Mouse (Mus musculus): ENCODE measurements around the gene Lrrfip1. TPM values are rescaled to one million over a fixed set of nuclear protein-coding genes. Genes with fewer than 3 reads are reported as not detected.

The Lrrfip1 gene
- polyA plus RNA-seq (2016; fragmentation: Nextera tagmentation; extraction: Ambion mirVana) = 19.6 and 19.9 TPM in 2 replicates

- H3K4me2 ChIP-seq = peak within 1 kb of the TSS; percentile 97
- H3K36me3 ChIP-seq (replicated peaks) = no peaks in the 10 kb centered on the region
- H3K4me3 ChIP-seq (replicated peaks) = peak within 1 kb of the TSS; percentile 70
- H3K4me1 ChIP-seq = peaks cover 22% of the 10 kb centered on the region
- peak within 1 kb of the TSS; percentile 77 for H3K9ac ChIP-seq
- ATAC-seq (ENCODE audit: low FRiP score) = peak; percentile 90
- H3K27ac ChIP-seq = no peak within 1 kb of the TSS
- WGBS = 3% methylated on average over 55 of the region's 59 CpGs
- no peaks in the 10 kb centered on the region for H3K9me3 ChIP-seq
- peaks cover 15% of the 10 kb centered on the region for H3K27me3 ChIP-seq
Measured at GRCm38 (mm10) chr1:90998268-90998890, at the start of gene Lrrfip1. TSS of gene Lrrfip1 (plus strand) at chr1:90998737.

GRCm38 (mm10) chr1:90949309-90949708 lies 49.2 kb upstream of the Lrrfip1 start:
- no peaks in the 10 kb centered on the region for H3K36me3 ChIP-seq (replicated peaks)

GRCm38 (mm10) chr1:90951670-90952069 lies 46.9 kb upstream of the Lrrfip1 start:
- 83% methylated on average over 7 of the region's 7 CpGs for WGBS
- Histone ChIP-seq H3K36me3 (replicated peaks) (no peaks in the 10 kb centered on the region), H3K27ac (no peak overlapping the region), H3K4me1 (no peaks in the 10 kb centered on the region), H3K9me3 (no peaks in the 10 kb centered on the region), H3K27me3 (no peaks in the 10 kb centered on the region), H3K4me3 (replicated peaks) (no peak overlapping the region), H3K9ac (no peak overlapping the region), H3K4me2 (no peak overlapping the region)
- ATAC-seq (ENCODE audit: low FRiP score) = no peak

More at GRCm38 (mm10) chr1:90949309-90949708, 49.2 kb upstream of the Lrrfip1 start:
- H3K4me1 ChIP-seq = no peaks in the 10 kb centered on the region
- WGBS = 77% methylated on average over 9 of the region's 9 CpGs
- H3K27me3 ChIP-seq = no peaks in the 10 kb centered on the region
- no peak overlapping the region for H3K9ac ChIP-seq
- ATAC-seq (ENCODE audit: low FRiP score) = no peak
- no peak overlapping the region for H3K4me2 ChIP-seq
- H3K27ac ChIP-seq = no peak overlapping the region
- H3K4me3 ChIP-seq (replicated peaks) = no peak overlapping the region
- H3K9me3 ChIP-seq = no peaks in the 10 kb centered on the region

GRCm38 (mm10) chr1:90952808-90953207 lies 45.7 kb upstream of the Lrrfip1 start, which contains the start of gene Prlh:
TSS of gene Prlh (plus strand) at chr1:90953108.
- 87% methylated on average over 8 of the region's 8 CpGs for WGBS
- ATAC-seq (ENCODE audit: low FRiP score) = no peak

GRCm38 (mm10) chr1:90953688-90954087 lies 44.8 kb upstream of the Lrrfip1 start:
- peaks cover 6% of the 10 kb centered on the region; the same call in 1 of the 2 replicates for H3K27me3 ChIP-seq
- WGBS = 85% methylated on average over 11 of the region's 11 CpGs
- H3K9ac ChIP-seq = no peak overlapping the region
- no peak overlapping the region for H3K4me3 ChIP-seq (replicated peaks)
- H3K36me3 ChIP-seq (replicated peaks) = no peaks in the 10 kb centered on the region
- no peak overlapping the region for H3K27ac ChIP-seq
- no peaks in the 10 kb centered on the region for H3K4me1 ChIP-seq
- no peak overlapping the region for H3K4me2 ChIP-seq
- ATAC-seq (ENCODE audit: low FRiP score) = no peak
- no peaks in the 10 kb centered on the region for H3K9me3 ChIP-seq

More at GRCm38 (mm10) chr1:90952808-90953207, 45.7 kb upstream of the Lrrfip1 start, which contains the start of gene Prlh:
- no peak within 1 kb of the TSS for H3K9ac ChIP-seq
- H3K9me3 ChIP-seq = no peaks in the 10 kb centered on the region
- H3K4me1 ChIP-seq = no peaks in the 10 kb centered on the region
- no peaks in the 10 kb centered on the region for H3K27me3 ChIP-seq
- no peaks in the 10 kb centered on the region for H3K36me3 ChIP-seq (replicated peaks)
- no peak within 1 kb of the TSS for H3K4me2 ChIP-seq
- no peak within 1 kb of the TSS for H3K4me3 ChIP-seq (replicated peaks)
- no peak within 1 kb of the TSS for H3K27ac ChIP-seq

GRCm38 (mm10) chr1:90956245-90957096 lies 42.1 kb upstream of the Lrrfip1 start:
- ATAC-seq (ENCODE audit: low FRiP score) = peak; percentile 65
- no peaks in the 10 kb centered on the region for H3K36me3 ChIP-seq (replicated peaks)
- 33% methylated on average over 7 of the region's 7 CpGs for WGBS
- no peak overlapping the region for H3K4me2 ChIP-seq
- no peaks in the 10 kb centered on the region for H3K4me1 ChIP-seq
- no peak overlapping the region for H3K4me3 ChIP-seq (replicated peaks)
- no peak overlapping the region for H3K27ac ChIP-seq
- no peak overlapping the region for H3K9ac ChIP-seq
- H3K27me3 ChIP-seq = peaks cover 10% of the 10 kb centered on the region; the same call in 1 of the 2 replicates
- H3K9me3 ChIP-seq = no peaks in the 10 kb centered on the region

GRCm38 (mm10) chr1:90962526-90962925 lies 36.0 kb upstream of the Lrrfip1 start:
- Histone ChIP-seq H3K4me2 (no peak overlapping the region), H3K27me3 (peaks cover 17% of the 10 kb centered on the region; the same call in 1 of the 2 replicates), H3K27ac (no peak overlapping the region), H3K4me1 (peaks cover 9% of the 10 kb centered on the region; the same call in 1 of the 2 replicates), H3K9me3 (no peaks in the 10 kb centered on the region), H3K4me3 (replicated peaks) (no peak overlapping the region), H3K9ac (no peak overlapping the region), H3K36me3 (replicated peaks) (no peaks in the 10 kb centered on the region)
- WGBS = 47% methylated on average over 4 of the region's 4 CpGs
- ATAC-seq (ENCODE audit: low FRiP score) = no peak

GRCm38 (mm10) chr1:90962994-90963393 lies 35.5 kb upstream of the Lrrfip1 start:
- Histone ChIP-seq H3K9ac (no peak overlapping the region), H3K27me3 (peaks cover 15% of the 10 kb centered on the region; the same call in 1 of the 2 replicates), H3K9me3 (no peaks in the 10 kb centered on the region), H3K4me3 (replicated peaks) (no peak overlapping the region), H3K36me3 (replicated peaks) (no peaks in the 10 kb centered on the region), H3K4me1 (peaks cover 12% of the 10 kb centered on the region; the same call in 1 of the 2 replicates), H3K27ac (no peak overlapping the region), H3K4me2 (no peak overlapping the region)
- no peak for ATAC-seq (ENCODE audit: low FRiP score)
- WGBS = 43% methylated on average over 3 of the region's 3 CpGs

- 73% methylated on average over 7 of the region's 7 CpGs for WGBS
- H3K36me3 ChIP-seq (replicated peaks) = no peaks in the 10 kb centered on the region
- H3K27ac ChIP-seq = no peak overlapping the region
- peaks cover 6% of the 10 kb centered on the region for H3K27me3 ChIP-seq
- H3K9ac ChIP-seq = no peak overlapping the region
- peaks cover 12% of the 10 kb centered on the region; the same call in 1 of the 2 replicates for H3K4me1 ChIP-seq
- H3K4me3 ChIP-seq (replicated peaks) = no peak overlapping the region
- H3K4me2 ChIP-seq = no peak overlapping the region
- ATAC-seq (ENCODE audit: low FRiP score) = no peak
- H3K9me3 ChIP-seq = no peaks in the 10 kb centered on the region
Measured at GRCm38 (mm10) chr1:90967583-90967982, 31.0 kb upstream of the Lrrfip1 start.

- Histone ChIP-seq H3K9ac (no peak overlapping the region), H3K9me3 (no peaks in the 10 kb centered on the region), H3K27ac (no peak overlapping the region), H3K4me2 (no peak overlapping the region), H3K27me3 (peaks cover 10% of the 10 kb centered on the region), H3K4me3 (replicated peaks) (no peak overlapping the region), H3K4me1 (peaks cover 16% of the 10 kb centered on the region), H3K36me3 (replicated peaks) (no peaks in the 10 kb centered on the region)
- WGBS = 85% methylated on average over 4 of the region's 4 CpGs
- ATAC-seq (ENCODE audit: low FRiP score) = no peak
Measured at GRCm38 (mm10) chr1:90968649-90969048, 29.9 kb upstream of the Lrrfip1 start.

GRCm38 (mm10) chr1:90969347-90969784 lies 29.2 kb upstream of the Lrrfip1 start, which contains the start of gene Rab17:
TSS of gene Rab17 (minus strand) at chr1:90969661.
- no peak within 1 kb of the TSS for H3K27ac ChIP-seq
- no peak for ATAC-seq (ENCODE audit: low FRiP score)
- H3K4me3 ChIP-seq (replicated peaks) = no peak within 1 kb of the TSS
- H3K4me2 ChIP-seq = no peak within 1 kb of the TSS
- peaks cover 10% of the 10 kb centered on the region for H3K27me3 ChIP-seq
- H3K9me3 ChIP-seq = no peaks in the 10 kb centered on the region
- H3K36me3 ChIP-seq (replicated peaks) = no peaks in the 10 kb centered on the region
- WGBS = 46% methylated on average over 9 of the region's 9 CpGs
- peaks cover 23% of the 10 kb centered on the region for H3K4me1 ChIP-seq
- no peak within 1 kb of the TSS for H3K9ac ChIP-seq

- peaks cover 29% of the 10 kb centered on the region for H3K4me1 ChIP-seq
- H3K4me2 ChIP-seq = no peak overlapping the region
- no peak for ATAC-seq (ENCODE audit: low FRiP score)
- no peak overlapping the region for H3K27ac ChIP-seq
- no peak overlapping the region for H3K4me3 ChIP-seq (replicated peaks)
- peaks cover 10% of the 10 kb centered on the region for H3K27me3 ChIP-seq
- H3K9ac ChIP-seq = no peak overlapping the region
- 74% methylated on average over 10 of the region's 10 CpGs for WGBS
- no peaks in the 10 kb centered on the region for H3K36me3 ChIP-seq (replicated peaks)
- H3K9me3 ChIP-seq = no peaks in the 10 kb centered on the region
Measured at GRCm38 (mm10) chr1:90969881-90970390, 28.6 kb upstream of the Lrrfip1 start.
